Mouse (Mus musculus) limb, embryonic 13.5 days (tissue): ENCODE results near the gene Cfap97d1. TPM values are rescaled to one million over a fixed set of nuclear protein-coding genes. Genes with fewer than 3 reads are reported as not detected.

Experiments
- ATAC-seq: fragments of 200-750 bp; cut with Nextera tagmentation; 2 replicates; pipeline ENCODE4 v1.8.0; 2017; ENCODE audit warnings: low read depth, moderate number of reproducible peaks, moderate TSS enrichment; ENCODE audit not compliant: low FRiP score
- H3K27ac ChIP-seq: fragments of 300-500 bp; sonication (generic); 2 replicates; pipeline ENCODE4 v1.5.1; 2015; ENCODE audit warnings: inconsistent platforms, mild to moderate bottlenecking, moderate library complexity
- H3K27me3 ChIP-seq: fragments of 300-500 bp; sonication (generic); 2 replicates; pipeline ENCODE4 v1.6.1; 2015; ENCODE audit warnings: mild to moderate bottlenecking, inconsistent platforms
- H3K36me3 ChIP-seq: fragments of 300-500 bp; sonication (generic); 2 replicates; pipeline ENCODE4 v1.6.1; 2015; ENCODE audit warnings: inconsistent platforms, mild to moderate bottlenecking, moderate library complexity
- H3K4me1 ChIP-seq: fragments of 300-500 bp; sonication (generic); 2 replicates; pipeline ENCODE4 v1.6.1; 2015; ENCODE audit warnings: inconsistent platforms
- H3K4me2 ChIP-seq: fragments of 300-500 bp; sonication (generic); replicated peaks from 2 replicates; pipeline ENCODE4 v1.6.1; 2015; ENCODE audit warnings: inconsistent platforms, mild to moderate bottlenecking, moderate library complexity
- H3K4me3 ChIP-seq: fragments of 300-500 bp; sonication (generic); 2 replicates; pipeline ENCODE4 v1.5.1; 2015; ENCODE audit warnings: moderate library complexity, mild to moderate bottlenecking, inconsistent platforms
- H3K9ac ChIP-seq: fragments of 300-500 bp; sonication (generic); 2 replicates; pipeline ENCODE4 v1.6.1; 2015; ENCODE audit warnings: mild to moderate bottlenecking, inconsistent platforms
- H3K9me3 ChIP-seq: fragments of 300-500 bp; sonication (generic); 2 replicates; pipeline ENCODE4 v1.6.1; 2016; ENCODE audit warnings: inconsistent platforms
- WGBS: fragments of 180-500 bp; shearing (Covaris S2); methylation state at CpG from one replicate; pipeline ENCODE4 v1.1.7; 2015; 5-methylcytosine and 5-hydroxymethylcytosine counted together
- polyA plus RNA-seq: library from polyadenylated mRNA; unstranded; fragments of >200 nt; fragmentation: Nextera tagmentation; extraction: Ambion mirVana; gene quantifications from 2 replicates; pipeline ENCODE4 v1.2.1, GENCODE M21; 2015

Cfap97d1 gene
- polyA plus RNA-seq, 1 experiment from 2014 or later, result not detected

- H3K9me3 ChIP-seq, result no peaks in the 10 kb centered on the region
- no peak for ATAC-seq
- H3K36me3 ChIP-seq, result no peaks in the 10 kb centered on the region
- 92% methylated on average over 7 of the region's 7 CpGs for WGBS
- no peak overlapping the region for H3K4me3 ChIP-seq
- no peak overlapping the region for H3K27ac ChIP-seq
- no peaks in the 10 kb centered on the region for H3K27me3 ChIP-seq
- no peaks in the 10 kb centered on the region for H3K4me1 ChIP-seq
- H3K9ac ChIP-seq, result no peak overlapping the region
- no peak overlapping the region for H3K4me2 ChIP-seq
Observed at GRCm38 (mm10) chr11:101992411-101992810, 8.3 kb downstream of the Cfap97d1 start.

GRCm38 (mm10) chr11:101994100-101994499, 10.0 kb downstream of the Cfap97d1 start:
- WGBS, result 67% methylated on average over 8 of the region's 8 CpGs
- no peak overlapping the region for H3K4me3 ChIP-seq
- H3K9me3 ChIP-seq, result no peaks in the 10 kb centered on the region
- no peak overlapping the region for H3K4me2 ChIP-seq
- no peaks in the 10 kb centered on the region for H3K27me3 ChIP-seq
- no peak overlapping the region for H3K27ac ChIP-seq
- H3K9ac ChIP-seq, result no peak overlapping the region
- no peaks in the 10 kb centered on the region for H3K4me1 ChIP-seq
- H3K36me3 ChIP-seq, result no peaks in the 10 kb centered on the region
- ATAC-seq, result no peak

GRCm38 (mm10) chr11:101995938-101996337, 11.9 kb downstream of the Cfap97d1 start:
- Histone ChIP-seq H3K4me1 (no peaks in the 10 kb centered on the region), H3K9me3 (no peaks in the 10 kb centered on the region), H3K27me3 (no peaks in the 10 kb centered on the region), H3K27ac (no peak overlapping the region), H3K9ac (no peak overlapping the region), H3K36me3 (peaks cover 9% of the 10 kb centered on the region; the same call in 1 of the 2 replicates), H3K4me2 (no peak overlapping the region), H3K4me3 (no peak overlapping the region)
- no peak for ATAC-seq
- 89% methylated on average over 7 of the region's 7 CpGs for WGBS

- H3K4me1 ChIP-seq, result no peaks in the 10 kb centered on the region
- no peaks in the 10 kb centered on the region for H3K9me3 ChIP-seq
- no peak for ATAC-seq
- no peak overlapping the region for H3K27ac ChIP-seq
- WGBS, result 51% methylated on average over 5 of the region's 5 CpGs
- H3K4me3 ChIP-seq, result no peak overlapping the region
- peaks cover 17% of the 10 kb centered on the region for H3K36me3 ChIP-seq
- no peak overlapping the region for H3K9ac ChIP-seq
- no peak overlapping the region for H3K4me2 ChIP-seq
- H3K27me3 ChIP-seq, result no peaks in the 10 kb centered on the region
Observed at GRCm38 (mm10) chr11:101998258-101998657, 14.2 kb downstream of the Cfap97d1 start.

GRCm38 (mm10) chr11:101999466-101999865, 15.4 kb downstream of the Cfap97d1 start:
- 54% methylated on average over 4 of the region's 4 CpGs for WGBS
- ATAC-seq, result 0 out of 2 replicates have a peak, but pooled peaks have one; percentile 15
- H3K4me1 ChIP-seq, result no peaks in the 10 kb centered on the region
- 0 out of 2 replicates have a peak overlapping the region, but pooled peaks have one; percentile 39 for H3K27ac ChIP-seq
- H3K27me3 ChIP-seq, result no peaks in the 10 kb centered on the region
- H3K4me2 ChIP-seq, result no peak overlapping the region
- H3K36me3 ChIP-seq, result peaks cover 24% of the 10 kb centered on the region
- H3K9ac ChIP-seq, result no peak overlapping the region
- H3K9me3 ChIP-seq, result no peaks in the 10 kb centered on the region
- H3K4me3 ChIP-seq, result no peak overlapping the region

GRCm38 (mm10) chr11:102004251-102004650, 20.2 kb downstream of the Cfap97d1 start:
- Histone ChIP-seq H3K9ac (no peak overlapping the region), H3K36me3 (peaks cover 60% of the 10 kb centered on the region), H3K4me3 (no peak overlapping the region), H3K4me2 (no peak overlapping the region), H3K27me3 (no peaks in the 10 kb centered on the region), H3K27ac (no peak overlapping the region), H3K4me1 (no peaks in the 10 kb centered on the region; the same call in 1 of the 2 replicates), H3K9me3 (no peaks in the 10 kb centered on the region)
- ATAC-seq, result no peak
- 91% methylated on average over 8 of the region's 8 CpGs for WGBS

GRCm38 (mm10) chr11:102006271-102006670, 22.2 kb downstream of the Cfap97d1 start:
- 71% methylated on average over 9 of the region's 9 CpGs for WGBS
- H3K4me2 ChIP-seq, result no peak overlapping the region
- no peak overlapping the region for H3K4me3 ChIP-seq
- no peak overlapping the region for H3K27ac ChIP-seq
- H3K9ac ChIP-seq, result no peak overlapping the region
- no peak for ATAC-seq
- H3K27me3 ChIP-seq, result no peaks in the 10 kb centered on the region
- peaks cover 14% of the 10 kb centered on the region; the same call in 1 of the 2 replicates for H3K4me1 ChIP-seq
- peaks cover 49% of the 10 kb centered on the region for H3K36me3 ChIP-seq
- H3K9me3 ChIP-seq, result no peaks in the 10 kb centered on the region

- H3K4me2 ChIP-seq, result no peak overlapping the region
- no peak overlapping the region for H3K4me3 ChIP-seq
- H3K27ac ChIP-seq, result no peak overlapping the region
- no peak for ATAC-seq
- peaks cover 14% of the 10 kb centered on the region; the same call in 1 of the 2 replicates for H3K4me1 ChIP-seq
- WGBS, result 88% methylated on average over 5 of the region's 5 CpGs
- no peaks in the 10 kb centered on the region for H3K27me3 ChIP-seq
- H3K36me3 ChIP-seq, result peaks cover 50% of the 10 kb centered on the region
- H3K9ac ChIP-seq, result no peak overlapping the region
- no peaks in the 10 kb centered on the region for H3K9me3 ChIP-seq
Observed at GRCm38 (mm10) chr11:102006688-102007087, 22.6 kb downstream of the Cfap97d1 start.

- no peak overlapping the region for H3K4me2 ChIP-seq
- no peak overlapping the region for H3K27ac ChIP-seq
- H3K36me3 ChIP-seq, result peaks cover 63% of the 10 kb centered on the region
- no peak overlapping the region for H3K4me3 ChIP-seq
- no peaks in the 10 kb centered on the region for H3K9me3 ChIP-seq
- WGBS, result 85% methylated on average over 8 of the region's 8 CpGs
- no peak overlapping the region for H3K9ac ChIP-seq
- H3K27me3 ChIP-seq, result no peaks in the 10 kb centered on the region
- ATAC-seq, result no peak
- H3K4me1 ChIP-seq, result peaks cover 14% of the 10 kb centered on the region; the same call in 1 of the 2 replicates
Observed at GRCm38 (mm10) chr11:102008372-102008771, 24.3 kb downstream of the Cfap97d1 start.

- ATAC-seq, result no peak
- 86% methylated on average over 15 of the region's 15 CpGs for WGBS
- peaks cover 14% of the 10 kb centered on the region; the same call in 1 of the 2 replicates for H3K4me1 ChIP-seq
- H3K4me2 ChIP-seq, result no peak overlapping the region
- no peaks in the 10 kb centered on the region for H3K27me3 ChIP-seq
- peaks cover 60% of the 10 kb centered on the region for H3K36me3 ChIP-seq
- no peak overlapping the region for H3K27ac ChIP-seq
- no peak overlapping the region for H3K9ac ChIP-seq
- no peaks in the 10 kb centered on the region for H3K9me3 ChIP-seq
- no peak overlapping the region for H3K4me3 ChIP-seq
Observed at GRCm38 (mm10) chr11:102008954-102009637, 25.0 kb downstream of the Cfap97d1 start.

- H3K27ac ChIP-seq, result peak overlapping the region; percentile 48; the same call in 1 of the 2 replicates
- WGBS, result 23% methylated on average over 13 of the region's 13 CpGs
- no peaks in the 10 kb centered on the region for H3K27me3 ChIP-seq
- no peak for ATAC-seq
- 0 out of 2 replicates have a peak overlapping the region, but pooled peaks have one; percentile 2 for H3K4me2 ChIP-seq
- H3K4me3 ChIP-seq, result no peak overlapping the region
- H3K4me1 ChIP-seq, result peaks cover 14% of the 10 kb centered on the region; the same call in 1 of the 2 replicates
- no peaks in the 10 kb centered on the region for H3K9me3 ChIP-seq
- H3K36me3 ChIP-seq, result peaks cover 58% of the 10 kb centered on the region
- H3K9ac ChIP-seq, result peak overlapping the region; percentile 3; the same call in 1 of the 2 replicates
Observed at GRCm38 (mm10) chr11:102010140-102010539, 26.1 kb downstream of the Cfap97d1 start.

GRCm38 (mm10) chr11:102011510-102011909, 27.4 kb downstream of the Cfap97d1 start:
- no peak for ATAC-seq
- Histone ChIP-seq H3K4me2 (no peak overlapping the region), H3K36me3 (peaks cover 53% of the 10 kb centered on the region), H3K4me1 (peaks cover 14% of the 10 kb centered on the region; the same call in 1 of the 2 replicates), H3K9me3 (no peaks in the 10 kb centered on the region), H3K9ac (no peak overlapping the region), H3K4me3 (no peak overlapping the region), H3K27ac (no peak overlapping the region), H3K27me3 (no peaks in the 10 kb centered on the region)
- 75% methylated on average over 8 of the region's 8 CpGs for WGBS
